Comparison of ENCODE assay signal across 13 mouse cellular contexts in genomic region chr11:18715851-18716126, GRCm38 (mm10).
"Had no signal": no experiment of that assay in that cellular context is flagged by ENCODE, and none has a peak within 500 bp of the region (broad histone marks: within the 10 kb centered on the region; RNA-seq: fewer than 3 reads in every experiment).

No protein-coding gene starts in this region.

- H3K27me3 ChIP-seq: midbrain, embryonic 15.5 days; neural tube, embryonic 12.5 days had no signal

- H3K4me3 ChIP-seq: limb, embryonic 13.5 days; midbrain, embryonic 10.5 days; midbrain, embryonic 15.5 days; neural tube, embryonic 12.5 days had no signal

- DNase-seq: kidney, adult 11 months; kidney, postnatal 36 days; layer of hippocampus, adult 9-11 months; layer of hippocampus, postnatal 36 days; lung, adult 2 months; lung, postnatal 4 days; thymus, postnatal 36 days had no signal

- H3K27ac ChIP-seq: kidney, postnatal 0 days; limb, embryonic 13.5 days; liver, embryonic 14.5 days; midbrain, embryonic 10.5 days; midbrain, embryonic 15.5 days; neural tube, embryonic 12.5 days had no signal

- H3K4me1 ChIP-seq: midbrain, embryonic 10.5 days; midbrain, embryonic 15.5 days had no signal

- H3K9me3 ChIP-seq: limb, embryonic 13.5 days; midbrain, embryonic 10.5 days; midbrain, embryonic 15.5 days; neural tube, embryonic 12.5 days had no signal

- H3K36me3 ChIP-seq: limb, embryonic 13.5 days; midbrain, embryonic 10.5 days; midbrain, embryonic 15.5 days; neural tube, embryonic 12.5 days had no signal

- H3K4me2 ChIP-seq: limb, embryonic 13.5 days; midbrain, embryonic 15.5 days; neural tube, embryonic 12.5 days had no signal

- H3K9ac ChIP-seq: limb, embryonic 13.5 days; liver, embryonic 14.5 days; midbrain, embryonic 15.5 days; neural tube, embryonic 12.5 days had no signal

- ATAC-seq: midbrain, embryonic 15.5 days had no signal
